Comparison of ENCODE assay signal across 11 mouse cellular contexts in genomic region chr10:127191191-127192056, GRCm38 (mm10). TPM values are rescaled to one million over a fixed set of nuclear protein-coding genes. Genes with fewer than 3 reads are reported as not detected.
A peak's percentile ranks its signal among the peaks of the same experiment; 100 is the strongest.
DNase-seq lines count a peak whose midpoint lies in the region; ATAC-seq and TF ChIP-seq lines count a peak whose summit lies in the region.
"Had no signal": no experiment of that assay in that cellular context is flagged by ENCODE, and none has a peak within 500 bp of the region (broad histone marks: within the 10 kb centered on the region; RNA-seq: fewer than 3 reads in every experiment).

No protein-coding gene starts in this region.

- peaks cover 3% of the 10 kb centered on the region; the same call in 1 of the 2 replicates for H3K9me3 ChIP-seq in hindbrain, embryonic 10.5 days
- no peaks in the 10 kb centered on the region for H3K9me3 ChIP-seq in hindbrain, postnatal 0 days (ENCODE audit: low read length)
- no peaks in the 10 kb centered on the region for H3K9me3 ChIP-seq in neural tube, embryonic 13.5 days

- H3K27ac ChIP-seq in hindbrain, embryonic 10.5 days = peak overlapping the region; percentile 94; the same call in 1 of the 2 replicates
- H3K27ac ChIP-seq in hindbrain, postnatal 0 days = no peak overlapping the region
- H3K27ac ChIP-seq in neural tube, embryonic 13.5 days (replicated peaks) = no peak overlapping the region

- 77% methylated on average over 19 of the region's 19 CpGs for WGBS in hindbrain, embryonic 10.5 days
- 75% methylated on average over 19 of the region's 19 CpGs for WGBS in hindbrain, postnatal 0 days
- WGBS in neural tube, embryonic 13.5 days = 78% methylated on average over 19 of the region's 19 CpGs

- H3K4me3 ChIP-seq in hindbrain, embryonic 10.5 days = peak overlapping the region; percentile 76; the same call in 1 of the 2 replicates
- H3K4me3 ChIP-seq in hindbrain, postnatal 0 days (ENCODE audit: low read length) = no peak overlapping the region
- no peak overlapping the region for H3K4me3 ChIP-seq in neural tube, embryonic 13.5 days

- no peak overlapping the region for H3K4me2 ChIP-seq in hindbrain, postnatal 0 days (ENCODE audit: low read depth, low read length)
- 0 out of 2 replicates have a peak overlapping the region, but pooled peaks have one; percentile 85 for H3K4me2 ChIP-seq in neural tube, embryonic 13.5 days

- peaks cover 40% of the 10 kb centered on the region for H3K36me3 ChIP-seq in hindbrain, embryonic 10.5 days
- H3K36me3 ChIP-seq in hindbrain, postnatal 0 days (ENCODE audit: insufficient read depth, low read length) = peaks cover 4% of the 10 kb centered on the region
- H3K36me3 ChIP-seq in neural tube, embryonic 13.5 days = peaks cover 33% of the 10 kb centered on the region

- H3K27me3 ChIP-seq in hindbrain, embryonic 10.5 days (ENCODE audit: insufficient read depth, poor library complexity, severe bottlenecking) = peaks cover 6% of the 10 kb centered on the region; the same call in 1 of the 2 replicates
- H3K27me3 ChIP-seq in hindbrain, postnatal 0 days (ENCODE audit: insufficient read depth, low read length) = no peaks in the 10 kb centered on the region
- peaks cover 3% of the 10 kb centered on the region; the same call in 1 of the 2 replicates for H3K27me3 ChIP-seq in neural tube, embryonic 13.5 days

- intact Hi-C loops in left cerebral cortex, postnatal 10 days (cut with DNase I) = no loop called here

- peaks cover 74% of the 10 kb centered on the region for H3K4me1 ChIP-seq in hindbrain, embryonic 10.5 days (replicated peaks)
- peaks cover 16% of the 10 kb centered on the region for H3K4me1 ChIP-seq in hindbrain, postnatal 0 days (ENCODE audit: insufficient read depth, low read length)
- H3K4me1 ChIP-seq in neural tube, embryonic 13.5 days (replicated peaks) = peaks cover 75% of the 10 kb centered on the region

- no peak overlapping the region for H3K9ac ChIP-seq in hindbrain, postnatal 0 days (replicated peaks; ENCODE audit: low read length)
- H3K9ac ChIP-seq in neural tube, embryonic 13.5 days = 0 out of 2 replicates have a peak overlapping the region, but pooled peaks have one; percentile 17

- no peak for ATAC-seq in hindbrain, postnatal 0 days
- ATAC-seq in neural tube, embryonic 13.5 days (ENCODE audit: low read depth) = no peak

- TF ChIP-seq CTCF in hindbrain, postnatal 0 days (IDR thresholded peaks at IDR 0.05; ENCODE audit: low read depth) = no peak

- peak; percentile 44 for DNase-seq in cerebellum, adult 11-12 months
- no peak for DNase-seq in cerebellum, adult 8-10 months
- DNase-seq in hindbrain, embryonic 10.5 days (ENCODE audit: low spot score) = no peak
- DNase-seq in hindbrain, postnatal 0 days (ENCODE audit: low spot score) = no peak
- no peak for DNase-seq in neural tube, embryonic 10.5 days (ENCODE audit: extremely low spot score, low spot score)
- no peak for DNase-seq in embryo, embryonic 10 days (ENCODE audit: low spot score)
- DNase-seq in left cerebral cortex, postnatal 10 days (ENCODE audit: extremely low spot score in 1 of 2, low spot score in 2 of 2) = no peak
- DNase-seq: adrenal gland, postnatal 14 days; cerebellum, adult 18-20 months; kidney, adult 8-10 months had no signal

RNA-seq across cellular contexts. Expression of gene Arhgef25, which starts 1.5 kb away (rescaled TPM):
- 29.8 and 33.5 TPM in 2 replicates for polyA plus RNA-seq in hindbrain, embryonic 10.5 days (2016; fragmentation: Nextera tagmentation; extraction: Ambion mirVana)
- total RNA-seq in hindbrain, postnatal 0 days (2014; rRNA removed) = 61.0 and 65.4 TPM in 2 replicates
- 20.3 and 21.6 TPM in 2 replicates for polyA plus RNA-seq in hindbrain, postnatal 0 days (2015; fragmentation: Nextera tagmentation; extraction: Ambion mirVana)
- polyA plus RNA-seq in neural tube, embryonic 13.5 days (2015; fragmentation: Nextera tagmentation; extraction: Ambion mirVana) = 38.1 and 42.0 TPM in 2 replicates
- 10 to 100 TPM; 65.2 to 69.1 TPM for total RNA-seq in left cerebral cortex, postnatal 10 days (2021)

RNA-seq across cellular contexts. Expression of gene Dtx3, which starts 4.1 kb away (rescaled TPM):
- polyA plus RNA-seq in hindbrain, embryonic 10.5 days (2016; fragmentation: Nextera tagmentation; extraction: Ambion mirVana) = 110 and 151 TPM in 2 replicates
- total RNA-seq in hindbrain, postnatal 0 days (2014; rRNA removed) = 233 and 240 TPM in 2 replicates
- 170 and 185 TPM in 2 replicates for polyA plus RNA-seq in hindbrain, postnatal 0 days (2015; fragmentation: Nextera tagmentation; extraction: Ambion mirVana)
- 188 and 221 TPM in 2 replicates for polyA plus RNA-seq in neural tube, embryonic 13.5 days (2015; fragmentation: Nextera tagmentation; extraction: Ambion mirVana)
- 100 to 1,000 TPM; 182 to 185 TPM for total RNA-seq in left cerebral cortex, postnatal 10 days (2021)

RNA-seq across cellular contexts. Expression of gene Slc26a10, which starts 11.0 kb away (rescaled TPM):
- 1.6 and 2.1 TPM in 2 replicates for polyA plus RNA-seq in hindbrain, embryonic 10.5 days (2016; fragmentation: Nextera tagmentation; extraction: Ambion mirVana)
- total RNA-seq in hindbrain, postnatal 0 days (2014; rRNA removed) = 0.31 TPM in 1 of 2 replicates, not detected in the other
- 0.79 and 1.1 TPM in 2 replicates for polyA plus RNA-seq in hindbrain, postnatal 0 days (2015; fragmentation: Nextera tagmentation; extraction: Ambion mirVana)
- polyA plus RNA-seq in neural tube, embryonic 13.5 days (2015; fragmentation: Nextera tagmentation; extraction: Ambion mirVana) = 0.83 and 0.93 TPM in 2 replicates
- total RNA-seq in left cerebral cortex, postnatal 10 days (2021) = 1 to 10 TPM; 1.0 to 1.2 TPM

RNA-seq across cellular contexts. Expression of gene Pip4k2c, which starts 20.0 kb away (rescaled TPM):
- polyA plus RNA-seq in hindbrain, embryonic 10.5 days (2016; fragmentation: Nextera tagmentation; extraction: Ambion mirVana) = 17.9 and 21.9 TPM in 2 replicates
- total RNA-seq in hindbrain, postnatal 0 days (2014; rRNA removed) = 18.3 and 22.8 TPM in 2 replicates
- 19.9 and 20.2 TPM in 2 replicates for polyA plus RNA-seq in hindbrain, postnatal 0 days (2015; fragmentation: Nextera tagmentation; extraction: Ambion mirVana)
- polyA plus RNA-seq in neural tube, embryonic 13.5 days (2015; fragmentation: Nextera tagmentation; extraction: Ambion mirVana) = 20.2 and 20.7 TPM in 2 replicates
- total RNA-seq in left cerebral cortex, postnatal 10 days (2021) = 10 to 100 TPM; 42.2 to 47.4 TPM

RNA-seq across cellular contexts. Expression of gene B4galnt1, which starts 26.4 kb away (rescaled TPM):
- 4.4 and 12.7 TPM in 2 replicates for polyA plus RNA-seq in hindbrain, embryonic 10.5 days (2016; fragmentation: Nextera tagmentation; extraction: Ambion mirVana)
- total RNA-seq in hindbrain, postnatal 0 days (2014; rRNA removed) = 111 and 112 TPM in 2 replicates
- polyA plus RNA-seq in hindbrain, postnatal 0 days (2015; fragmentation: Nextera tagmentation; extraction: Ambion mirVana) = 56.7 and 65.3 TPM in 2 replicates
- polyA plus RNA-seq in neural tube, embryonic 13.5 days (2015; fragmentation: Nextera tagmentation; extraction: Ambion mirVana) = 45.0 and 45.1 TPM in 2 replicates
- total RNA-seq in left cerebral cortex, postnatal 10 days (2021) = 100 to 1,000 TPM; 105 to 107 TPM
